Mouse (Mus musculus): Measurements from ENCODE around the gene Oas1g. TPM values are rescaled to one million over a fixed set of nuclear protein-coding genes. Genes with fewer than 3 reads are reported as not detected.
"Not testable (repeated sequence)": the region's sequence is repeated elsewhere in the genome, so short reads cannot be mapped to it uniquely, and the experiment has no call there.

The Oas1g gene
- polyA plus RNA-seq, 1 experiment from 2014 or later: 0.76 TPM

- ATAC-seq (ENCODE audit: low read depth); H3K27me3 ChIP-seq (ENCODE audit: control insufficient read depth, insufficient read depth, low read depth, low read length); H3K4me3 ChIP-seq (ENCODE audit: low read depth, low read length); H3K27ac ChIP-seq (ENCODE audit: low read length); H3K36me3 ChIP-seq (ENCODE audit: control insufficient read depth, insufficient read depth); H3K9me3 ChIP-seq (replicated peaks; ENCODE audit: control insufficient read depth, low read length); H3K4me1 ChIP-seq (ENCODE audit: control insufficient read depth, low read depth, low read length); H3K9ac ChIP-seq (ENCODE audit: low read depth, low read length); H3K4me2 ChIP-seq (ENCODE audit: low read depth, low read length): not testable (repeated sequence)
- WGBS (ENCODE audit: insufficient replicate concordance): 43% methylated on average over 2 of the region's 3 CpGs
These were observed 10.6 kb downstream of the Oas1g start for GRCm38 (mm10) chr5:120876839-120877238.

- no peak overlapping the region for H3K27ac ChIP-seq (ENCODE audit: low read length)
- H3K9ac ChIP-seq (ENCODE audit: low read depth, low read length): no peak overlapping the region
- no peaks in the 10 kb centered on the region for H3K27me3 ChIP-seq (ENCODE audit: control insufficient read depth, insufficient read depth, low read depth, low read length)
- no peak overlapping the region for H3K4me3 ChIP-seq (ENCODE audit: low read depth, low read length)
- H3K4me2 ChIP-seq (ENCODE audit: low read depth, low read length): no peak overlapping the region
- WGBS (ENCODE audit: insufficient replicate concordance): 27% methylated on average over 2 of the region's 2 CpGs
- ATAC-seq (ENCODE audit: low read depth): no peak
- H3K9me3 ChIP-seq (replicated peaks; ENCODE audit: control insufficient read depth, low read length): no peaks in the 10 kb centered on the region
- no peaks in the 10 kb centered on the region for H3K36me3 ChIP-seq (ENCODE audit: control insufficient read depth, insufficient read depth)
- H3K4me1 ChIP-seq (ENCODE audit: control insufficient read depth, low read depth, low read length): no peaks in the 10 kb centered on the region
These were observed 15.9 kb downstream of the Oas1g start for GRCm38 (mm10) chr5:120871469-120871868.

- H3K4me1 ChIP-seq (ENCODE audit: control insufficient read depth, low read depth, low read length): no peaks in the 10 kb centered on the region
- 66% methylated on average over 7 of the region's 7 CpGs for WGBS (ENCODE audit: insufficient replicate concordance)
- H3K36me3 ChIP-seq (ENCODE audit: control insufficient read depth, insufficient read depth): no peaks in the 10 kb centered on the region
These were observed 16.6 kb downstream of the Oas1g start for GRCm38 (mm10) chr5:120870782-120871181.

GRCm38 (mm10) chr5:120870081-120870480, 17.3 kb downstream of the Oas1g start:
- no peak overlapping the region for H3K4me3 ChIP-seq (ENCODE audit: low read depth, low read length)
- H3K27me3 ChIP-seq (ENCODE audit: control insufficient read depth, insufficient read depth, low read depth, low read length): no peaks in the 10 kb centered on the region
- H3K4me2 ChIP-seq (ENCODE audit: low read depth, low read length): no peak overlapping the region
- no peaks in the 10 kb centered on the region for H3K36me3 ChIP-seq (ENCODE audit: control insufficient read depth, insufficient read depth)
- no peak overlapping the region for H3K9ac ChIP-seq (ENCODE audit: low read depth, low read length)
- no peaks in the 10 kb centered on the region for H3K9me3 ChIP-seq (replicated peaks; ENCODE audit: control insufficient read depth, low read length)
- 41% methylated on average over 3 of the region's 3 CpGs for WGBS (ENCODE audit: insufficient replicate concordance)
- no peaks in the 10 kb centered on the region for H3K4me1 ChIP-seq (ENCODE audit: control insufficient read depth, low read depth, low read length)
- H3K27ac ChIP-seq (ENCODE audit: low read length): no peak overlapping the region
- no peak for ATAC-seq (ENCODE audit: low read depth)

More at GRCm38 (mm10) chr5:120870782-120871181, 16.6 kb downstream of the Oas1g start:
- H3K27ac ChIP-seq (ENCODE audit: low read length): no peak overlapping the region
- ATAC-seq (ENCODE audit: low read depth): no peak
- H3K9me3 ChIP-seq (replicated peaks; ENCODE audit: control insufficient read depth, low read length): no peaks in the 10 kb centered on the region
- H3K4me3 ChIP-seq (ENCODE audit: low read depth, low read length): no peak overlapping the region
- H3K4me2 ChIP-seq (ENCODE audit: low read depth, low read length): no peak overlapping the region
- no peaks in the 10 kb centered on the region for H3K27me3 ChIP-seq (ENCODE audit: control insufficient read depth, insufficient read depth, low read depth, low read length)
- H3K9ac ChIP-seq (ENCODE audit: low read depth, low read length): no peak overlapping the region

- H3K4me2 ChIP-seq (ENCODE audit: low read depth, low read length): no peak overlapping the region
- H3K4me3 ChIP-seq (ENCODE audit: low read depth, low read length): no peak overlapping the region
- H3K9me3 ChIP-seq (replicated peaks; ENCODE audit: control insufficient read depth, low read length): no peaks in the 10 kb centered on the region
- no peaks in the 10 kb centered on the region for H3K4me1 ChIP-seq (ENCODE audit: control insufficient read depth, low read depth, low read length)
- 52% methylated on average over 7 of the region's 7 CpGs for WGBS (ENCODE audit: insufficient replicate concordance)
- H3K27ac ChIP-seq (ENCODE audit: low read length): no peak overlapping the region
- no peak overlapping the region for H3K9ac ChIP-seq (ENCODE audit: low read depth, low read length)
- no peaks in the 10 kb centered on the region for H3K36me3 ChIP-seq (ENCODE audit: control insufficient read depth, insufficient read depth)
- ATAC-seq (ENCODE audit: low read depth): no peak
- H3K27me3 ChIP-seq (ENCODE audit: control insufficient read depth, insufficient read depth, low read depth, low read length): no peaks in the 10 kb centered on the region
These were observed 17.9 kb downstream of the Oas1g start for GRCm38 (mm10) chr5:120869436-120870015.

- no peaks in the 10 kb centered on the region for H3K4me1 ChIP-seq (ENCODE audit: control insufficient read depth, low read depth, low read length)
- WGBS (ENCODE audit: insufficient replicate concordance): 48% methylated on average over 3 of the region's 3 CpGs
- no peak overlapping the region for H3K9ac ChIP-seq (ENCODE audit: low read depth, low read length)
- H3K27me3 ChIP-seq (ENCODE audit: control insufficient read depth, insufficient read depth, low read depth, low read length): no peaks in the 10 kb centered on the region
- no peak for ATAC-seq (ENCODE audit: low read depth)
- H3K4me3 ChIP-seq (ENCODE audit: low read depth, low read length): no peak overlapping the region
- no peaks in the 10 kb centered on the region for H3K9me3 ChIP-seq (replicated peaks; ENCODE audit: control insufficient read depth, low read length)
- no peaks in the 10 kb centered on the region for H3K36me3 ChIP-seq (ENCODE audit: control insufficient read depth, insufficient read depth)
- no peak overlapping the region for H3K4me2 ChIP-seq (ENCODE audit: low read depth, low read length)
- no peak overlapping the region for H3K27ac ChIP-seq (ENCODE audit: low read length)
These were observed 22.0 kb downstream of the Oas1g start for GRCm38 (mm10) chr5:120865336-120865860.

- Histone ChIP-seq H3K4me2 (ENCODE audit: low read depth, low read length) (no peak within 1 kb of the TSS), H3K9me3 (replicated peaks; ENCODE audit: control insufficient read depth, low read length) (no peaks in the 10 kb centered on the region), H3K36me3 (ENCODE audit: control insufficient read depth, insufficient read depth) (no peaks in the 10 kb centered on the region), H3K4me1 (ENCODE audit: control insufficient read depth, low read depth, low read length) (no peaks in the 10 kb centered on the region), H3K27me3 (ENCODE audit: control insufficient read depth, insufficient read depth, low read depth, low read length) (no peaks in the 10 kb centered on the region), H3K9ac (ENCODE audit: low read depth, low read length) (no peak within 1 kb of the TSS), H3K27ac (ENCODE audit: low read length) (no peak within 1 kb of the TSS), H3K4me3 (ENCODE audit: low read depth, low read length) (no peak within 1 kb of the TSS)
- no peak for ATAC-seq (ENCODE audit: low read depth)
- WGBS (ENCODE audit: insufficient replicate concordance): 43% methylated on average over 4 of the region's 4 CpGs
These were observed 26.3 kb downstream of the Oas1g start, which contains the start of gene Oas1h for GRCm38 (mm10) chr5:120861121-120861520. Gene Oas1h (plus strand): TSS chr5:120861421.

GRCm38 (mm10) chr5:120859241-120859640, 28.2 kb downstream of the Oas1g start:
- Histone ChIP-seq H3K4me1 (ENCODE audit: control insufficient read depth, low read depth, low read length) (no peaks in the 10 kb centered on the region), H3K4me3 (ENCODE audit: low read depth, low read length) (no peak overlapping the region), H3K36me3 (ENCODE audit: control insufficient read depth, insufficient read depth) (no peaks in the 10 kb centered on the region), H3K27me3 (ENCODE audit: control insufficient read depth, insufficient read depth, low read depth, low read length) (no peaks in the 10 kb centered on the region), H3K9me3 (replicated peaks; ENCODE audit: control insufficient read depth, low read length) (no peaks in the 10 kb centered on the region), H3K4me2 (ENCODE audit: low read depth, low read length) (no peak overlapping the region), H3K9ac (ENCODE audit: low read depth, low read length) (no peak overlapping the region), H3K27ac (ENCODE audit: low read length) (no peak overlapping the region)
- ATAC-seq (ENCODE audit: low read depth): no peak
- 49% methylated on average over 2 of the region's 2 CpGs for WGBS (ENCODE audit: insufficient replicate concordance)

- no peak overlapping the region for H3K4me3 ChIP-seq (ENCODE audit: low read depth, low read length)
- H3K4me2 ChIP-seq (ENCODE audit: low read depth, low read length): no peak overlapping the region
- no peaks in the 10 kb centered on the region for H3K9me3 ChIP-seq (replicated peaks; ENCODE audit: control insufficient read depth, low read length)
- ATAC-seq (ENCODE audit: low read depth): no peak
- H3K4me1 ChIP-seq (ENCODE audit: control insufficient read depth, low read depth, low read length): no peaks in the 10 kb centered on the region
- WGBS (ENCODE audit: insufficient replicate concordance): 50% methylated on average over 3 of the region's 3 CpGs
- no peaks in the 10 kb centered on the region for H3K27me3 ChIP-seq (ENCODE audit: control insufficient read depth, insufficient read depth, low read depth, low read length)
- no peak overlapping the region for H3K9ac ChIP-seq (ENCODE audit: low read depth, low read length)
- H3K27ac ChIP-seq (ENCODE audit: low read length): no peak overlapping the region
- H3K36me3 ChIP-seq (ENCODE audit: control insufficient read depth, insufficient read depth): no peaks in the 10 kb centered on the region
These were observed 37.7 kb downstream of the Oas1g start for GRCm38 (mm10) chr5:120849601-120850136.
